Mouse (Mus musculus): ENCODE measurements around the gene Arid2.

- TF ChIP-seq CTCF (IDR thresholded peaks at IDR 0.05 in 2 of 3, conservative IDR thresholded peaks at IDR 0.05 in 1 of 3; ENCODE audit: control insufficient read depth in 1 of 3, insufficient read depth in 1 of 3, low read depth in 2 of 3, low read length in 3 of 3, poor library complexity in 1 of 3, severe bottlenecking in 1 of 3) (peak in 2 of 3 experiments; percentile 24 to 39; a peak in 2 of 6 replicates), CHD1 (IDR thresholded peaks at IDR 0.05; ENCODE audit: low read depth, low read length) (no peak), RCOR1 (IDR thresholded peaks at IDR 0.05; ENCODE audit: low read depth, low read length) (no peak), TAL1 (IDR thresholded peaks at IDR 0.05; ENCODE audit: low read length) (no peak), POLR2A (IDR thresholded peaks at IDR 0.05; ENCODE audit: control insufficient read depth in 1 of 2, insufficient read depth in 1 of 2, low read depth in 1 of 2, low read length in 2 of 2, poor library complexity in 1 of 2) (no peak), JUND (IDR thresholded peaks at IDR 0.05; ENCODE audit: low read depth, low read length) (no peak), ZMIZ1 (IDR thresholded peaks at IDR 0.05; ENCODE audit: low read depth, low read length) (no peak)
These were observed 105.6 kb downstream of the Arid2 start for GRCm38 (mm10) chr15:96392878-96393277.

Data from MEL (cell line).